Mouse (Mus musculus): ENCODE measurements around the gene Mapk7. TPM values are rescaled to one million over a fixed set of nuclear protein-coding genes. Genes with fewer than 3 reads are reported as not detected.

Mapk7 gene
- polyA plus RNA-seq, 1 experiment from 2014 or later, result 69.6 TPM

GRCm38 (mm10) chr11:61504713-61505257, 10.6 kb upstream of the Mapk7 start, which contains the start of gene B9d1:
Gene B9d1, plus strand, starts transcription at chr11:61505144.
- TF ChIP-seq CTCF (IDR thresholded peaks at IDR 0.05; ENCODE audit: low read depth), result peak; percentile 99
- Histone ChIP-seq H3K27me3 (ENCODE audit: insufficient read depth, low read length) (no peaks in the 10 kb centered on the region), H3K9ac (peak within 1 kb of the TSS; percentile 65), H3K4me3 (ENCODE audit: low read depth, low read length) (peak within 1 kb of the TSS; percentile 66), H3K27ac (ENCODE audit: low read depth) (peak within 1 kb of the TSS; percentile 70), H3K9me3 (ENCODE audit: low read depth, low read length) (no peaks in the 10 kb centered on the region), H3K36me3 (ENCODE audit: insufficient read depth) (no peaks in the 10 kb centered on the region; the same call in 1 of the 2 replicates), H3K4me1 (ENCODE audit: insufficient read depth) (no peaks in the 10 kb centered on the region; the same call in 1 of the 2 replicates), H3K4me2 (peak within 1 kb of the TSS; percentile 81)
- under 1% methylated on average over 39 of the region's 39 CpGs for WGBS
- ATAC-seq (ENCODE audit: insufficient read depth) (peak; percentile 92), DNase-seq (peak; percentile 100)

- Histone ChIP-seq H3K9ac (no peak overlapping the region), H3K4me2 (peak overlapping the region; percentile 81; the same call in 1 of the 2 replicates), H3K27me3 (ENCODE audit: insufficient read depth, low read length) (no peaks in the 10 kb centered on the region), H3K4me1 (ENCODE audit: insufficient read depth) (no peaks in the 10 kb centered on the region; the same call in 1 of the 2 replicates), H3K9me3 (ENCODE audit: low read depth, low read length) (no peaks in the 10 kb centered on the region), H3K4me3 (ENCODE audit: low read depth, low read length) (no peak overlapping the region), H3K36me3 (ENCODE audit: insufficient read depth) (no peaks in the 10 kb centered on the region; the same call in 1 of the 2 replicates), H3K27ac (ENCODE audit: low read depth) (no peak overlapping the region)
- DNase-seq (no peak), ATAC-seq (ENCODE audit: insufficient read depth) (no peak)
- 67% methylated on average over 8 of the region's 8 CpGs for WGBS
- TF ChIP-seq CTCF (IDR thresholded peaks at IDR 0.05; ENCODE audit: low read depth), result no peak
Observed at GRCm38 (mm10) chr11:61503933-61504332, 9.7 kb upstream of the Mapk7 start.

- H3K4me3 ChIP-seq (ENCODE audit: low read depth, low read length), result no peak overlapping the region
- 0 out of 2 replicates have a peak, but pooled peaks cover 3% of the 10 kb centered on the region for H3K4me1 ChIP-seq (ENCODE audit: insufficient read depth)
- H3K9me3 ChIP-seq (ENCODE audit: low read depth, low read length), result no peaks in the 10 kb centered on the region
- no peaks in the 10 kb centered on the region for H3K36me3 ChIP-seq (ENCODE audit: insufficient read depth)
- H3K27me3 ChIP-seq (ENCODE audit: insufficient read depth, low read length), result no peaks in the 10 kb centered on the region
- no peak overlapping the region for H3K4me2 ChIP-seq
- no peak for TF ChIP-seq CTCF (IDR thresholded peaks at IDR 0.05; ENCODE audit: low read depth)
- H3K9ac ChIP-seq, result no peak overlapping the region
- DNase-seq, result no peak
- no peak for ATAC-seq (ENCODE audit: insufficient read depth)
- WGBS, result 54% methylated on average over 6 of the region's 6 CpGs
- no peak overlapping the region for H3K27ac ChIP-seq (ENCODE audit: low read depth)
Observed at GRCm38 (mm10) chr11:61498736-61499504, 4.7 kb upstream of the Mapk7 start.

- DNase-seq (no peak), ATAC-seq (ENCODE audit: insufficient read depth) (no peak)
- WGBS, result 65% methylated on average over 1 of the region's 1 CpGs
Observed at GRCm38 (mm10) chr11:61497490-61497889, 3.3 kb upstream of the Mapk7 start.

GRCm38 (mm10) chr11:61495528-61495927, 1.3 kb upstream of the Mapk7 start:
- Histone ChIP-seq H3K4me1 (ENCODE audit: insufficient read depth) (0 out of 2 replicates have a peak, but pooled peaks cover 9% of the 10 kb centered on the region), H3K9me3 (ENCODE audit: low read depth, low read length) (no peaks in the 10 kb centered on the region), H3K4me3 (ENCODE audit: low read depth, low read length) (no peak overlapping the region), H3K36me3 (ENCODE audit: insufficient read depth) (peaks cover 23% of the 10 kb centered on the region), H3K27me3 (ENCODE audit: insufficient read depth, low read length) (no peaks in the 10 kb centered on the region), H3K9ac (no peak overlapping the region), H3K4me2 (no peak overlapping the region), H3K27ac (ENCODE audit: low read depth) (peak overlapping the region; percentile 90)
- no peak for TF ChIP-seq CTCF (IDR thresholded peaks at IDR 0.05; ENCODE audit: low read depth)
- DNase-seq (peak; percentile 7), ATAC-seq (ENCODE audit: insufficient read depth) (no peak)
- WGBS, result 62% methylated on average over 2 of the region's 2 CpGs

More at GRCm38 (mm10) chr11:61497490-61497889, 3.3 kb upstream of the Mapk7 start:
- peaks cover 3% of the 10 kb centered on the region for H3K36me3 ChIP-seq (ENCODE audit: insufficient read depth)
- TF ChIP-seq CTCF (IDR thresholded peaks at IDR 0.05; ENCODE audit: low read depth), result no peak
- H3K27me3 ChIP-seq (ENCODE audit: insufficient read depth, low read length), result no peaks in the 10 kb centered on the region
- H3K4me1 ChIP-seq (ENCODE audit: insufficient read depth), result 0 out of 2 replicates have a peak, but pooled peaks cover 9% of the 10 kb centered on the region
- H3K4me3 ChIP-seq (ENCODE audit: low read depth, low read length), result no peak overlapping the region
- H3K9me3 ChIP-seq (ENCODE audit: low read depth, low read length), result no peaks in the 10 kb centered on the region
- no peak overlapping the region for H3K4me2 ChIP-seq
- no peak overlapping the region for H3K27ac ChIP-seq (ENCODE audit: low read depth)
- no peak overlapping the region for H3K9ac ChIP-seq

GRCm38 (mm10) chr11:61493525-61494128, 579 bp downstream of the Mapk7 start:
- Histone ChIP-seq H3K27ac (ENCODE audit: low read depth) (peak overlapping the region; percentile 88), H3K4me2 (peak overlapping the region; percentile 82), H3K4me1 (ENCODE audit: insufficient read depth) (0 out of 2 replicates have a peak, but pooled peaks cover 9% of the 10 kb centered on the region), H3K27me3 (ENCODE audit: insufficient read depth, low read length) (no peaks in the 10 kb centered on the region), H3K9me3 (ENCODE audit: low read depth, low read length) (no peaks in the 10 kb centered on the region), H3K4me3 (ENCODE audit: low read depth, low read length) (peak overlapping the region; percentile 75), H3K9ac (peak overlapping the region; percentile 78), H3K36me3 (ENCODE audit: insufficient read depth) (peaks cover 42% of the 10 kb centered on the region)
- DNase-seq (peak; percentile 43), ATAC-seq (ENCODE audit: insufficient read depth) (peak; percentile 56)
- no peak for TF ChIP-seq CTCF (IDR thresholded peaks at IDR 0.05; ENCODE audit: low read depth)
- WGBS, result under 1% methylated on average over 50 of the region's 50 CpGs
